Mouse (Mus musculus) 416B (cell line): ENCODE data around the gene Ptpa.
"Not testable (repeated sequence)": the region's sequence is repeated elsewhere in the genome, so short reads cannot be mapped to it uniquely, and the experiment has no call there.

Experiments used
- DNase-seq: peaks from one replicate; pipeline ENCODE4 v3.0.0; 2011; ENCODE audit warnings: low read depth

Gene Ptpa

GRCm38 (mm10) chr2:30402351-30402826 lies 13.4 kb upstream of the Ptpa start:
- DNase-seq, result no peak

- DNase-seq, result no peak
Observed at GRCm38 (mm10) chr2:30402843-30403242, 13.0 kb upstream of the Ptpa start.

GRCm38 (mm10) chr2:30403870-30404269 lies 12.0 kb upstream of the Ptpa start:
- DNase-seq, result no peak

GRCm38 (mm10) chr2:30407221-30407620 lies 8.6 kb upstream of the Ptpa start:
- no peak for DNase-seq

GRCm38 (mm10) chr2:30407778-30408177 lies 8.1 kb upstream of the Ptpa start:
- DNase-seq, result no peak

GRCm38 (mm10) chr2:30408452-30409100 lies 7.3 kb upstream of the Ptpa start:
- no peak for DNase-seq

GRCm38 (mm10) chr2:30409454-30410176 lies 6.2 kb upstream of the Ptpa start:
- no peak for DNase-seq

- DNase-seq, result no peak
Observed at GRCm38 (mm10) chr2:30413038-30413973, 2.5 kb upstream of the Ptpa start.

- DNase-seq, result peak; percentile 56
Observed at GRCm38 (mm10) chr2:30414101-30414500, 1.7 kb upstream of the Ptpa start.

GRCm38 (mm10) chr2:30414681-30415080 lies 1.2 kb upstream of the Ptpa start:
- no peak for DNase-seq

GRCm38 (mm10) chr2:30415157-30415935 lies 493 bp upstream of the Ptpa start, which contains the start of gene Crat:
Gene Crat, minus strand, starts transcription at chr2:30415813.
- peak; percentile 95 for DNase-seq

GRCm38 (mm10) chr2:30416649-30416965 lies 768 bp downstream of the Ptpa start:
- peak; percentile 57 for DNase-seq

- DNase-seq, result not testable (repeated sequence)
Observed at GRCm38 (mm10) chr2:30417154-30417553, 1.3 kb downstream of the Ptpa start.

GRCm38 (mm10) chr2:30417595-30418165 lies 1.8 kb downstream of the Ptpa start:
- no peak for DNase-seq

- DNase-seq, result no peak
Observed at GRCm38 (mm10) chr2:30418259-30418658, 2.4 kb downstream of the Ptpa start.

- DNase-seq, result no peak
Observed at GRCm38 (mm10) chr2:30419112-30419511, 3.3 kb downstream of the Ptpa start.

GRCm38 (mm10) chr2:30421432-30421831 lies 5.6 kb downstream of the Ptpa start:
- no peak for DNase-seq

GRCm38 (mm10) chr2:30429156-30429555 lies 13.3 kb downstream of the Ptpa start:
- peak; percentile 52 for DNase-seq

GRCm38 (mm10) chr2:30435326-30436155 lies 19.7 kb downstream of the Ptpa start:
- peak; percentile 81 for DNase-seq

- DNase-seq, result no peak
Observed at GRCm38 (mm10) chr2:30436156-30436545, 20.3 kb downstream of the Ptpa start.
